Mouse (Mus musculus) cerebellum, adult 2 months (tissue): ENCODE data around the gene Pex16. TPM values are rescaled to one million over a fixed set of nuclear protein-coding genes. Genes with fewer than 3 reads are reported as not detected.
A peak's percentile ranks its signal among the peaks of the same experiment; 100 is the strongest.

Experiments
- DNase-seq, 2 experiments: peaks; one replicate each; pipeline ENCODE4 v3.0.0; 2021
- H3K27ac ChIP-seq: fragments of 200-500 bp; 2 replicates; pipeline ENCODE4 v1.5.1; 2012; ENCODE audit warnings: low read length, control low read depth, inconsistent platforms; ENCODE audit not compliant: insufficient read depth
- H3K27me3 ChIP-seq: fragments of 200-500 bp; 2 replicates; pipeline ENCODE4 v1.6.1; 2012; ENCODE audit warnings: inconsistent platforms, mild to moderate bottlenecking, low read length, moderate library complexity; ENCODE audit not compliant: control insufficient read depth, insufficient read depth
- H3K4me1 ChIP-seq: fragments of 200-500 bp; 2 replicates; pipeline ENCODE4 v1.6.1; 2011; ENCODE audit warnings: low read length; ENCODE audit not compliant: control insufficient read depth, insufficient read depth
- H3K4me3 ChIP-seq: fragments of 200-500 bp; replicated peaks from 2 replicates; pipeline ENCODE3; 2011; ENCODE audit warnings: mild to moderate bottlenecking, low read depth, low read length, control low read depth; ENCODE audit not compliant: insufficient read depth
- CTCF ChIP-seq: fragments of 200-500 bp; IDR thresholded peaks from 2 replicates; pipeline ENCODE4 v1.5.1; 2011; ENCODE audit warnings: low read depth, mild to moderate bottlenecking, control low read depth, low read length, moderate library complexity, borderline replicate concordance; ENCODE audit not compliant: insufficient read depth
- POLR2A ChIP-seq: fragments of 200-500 bp; IDR thresholded peaks from 2 replicates; pipeline ENCODE4 v1.6.1; 2011; ENCODE audit warnings: low read length, control low read depth, borderline replicate concordance; ENCODE audit not compliant: insufficient read depth
- WGBS: fragments of 180-500 bp; shearing (Covaris S2); methylation state at CpG from one replicate; pipeline ENCODE4 v1.1.7; 2018; 5-methylcytosine and 5-hydroxymethylcytosine counted together
- polyA plus RNA-seq: library from polyadenylated mRNA; depleted of rRNA; stranded (reverse); fragments of >200 nt; gene quantifications from 2 replicates; pipeline ENCODE4 v1.2.3, GENCODE M21; 2012

Pex16 gene
- polyA plus RNA-seq, 1 experiment, result 60.7 TPM

DNA sequence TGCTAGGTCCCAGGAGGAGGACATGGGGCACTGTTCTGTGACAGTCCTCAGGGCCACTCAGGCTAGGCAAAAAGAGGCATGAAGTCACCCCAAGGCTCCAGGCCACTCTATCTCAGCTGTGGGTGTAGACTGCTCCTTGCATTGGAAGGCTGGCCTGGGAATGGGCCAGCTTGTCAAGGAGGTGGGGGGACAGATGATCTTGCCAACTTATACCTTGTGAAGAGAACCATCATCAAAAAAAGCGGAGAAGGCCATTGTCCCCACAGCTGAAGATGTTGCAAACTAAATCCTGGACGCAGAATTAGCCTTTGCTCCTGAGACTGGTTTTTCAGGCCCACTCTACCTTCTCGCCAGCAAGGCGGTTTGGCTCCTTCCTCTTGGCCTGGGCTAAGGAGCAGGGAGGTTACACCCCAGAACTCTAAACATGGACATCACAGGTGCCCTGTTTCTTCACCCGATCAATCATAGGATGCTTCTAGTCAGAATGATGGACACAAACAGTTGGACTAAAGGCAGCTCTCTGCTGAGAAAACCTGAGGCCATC lies 29.4 kb downstream of the Pex16 start:
- H3K4me3 ChIP-seq, result no peak overlapping the region
- peaks cover 46% of the 10 kb centered on the region for H3K4me1 ChIP-seq
- WGBS, result 40% methylated on average over 5 of the region's 5 CpGs
- peak overlapping the region; percentile 90 for H3K27ac ChIP-seq
- no peaks in the 10 kb centered on the region for H3K27me3 ChIP-seq
- TF ChIP-seq POLR2A, result no peak
- no peak for TF ChIP-seq CTCF
- no peak for DNase-seq

GRCm38 (mm10) chr2:92404737-92405136 lies 30.3 kb downstream of the Pex16 start:
- H3K27ac ChIP-seq, result peak overlapping the region; percentile 90
- H3K27me3 ChIP-seq, result no peaks in the 10 kb centered on the region
- H3K4me3 ChIP-seq, result no peak overlapping the region
- DNase-seq, result peak; percentile 49 to 56
- peaks cover 46% of the 10 kb centered on the region for H3K4me1 ChIP-seq
- TF ChIP-seq POLR2A (no peak), CTCF (no peak)
- WGBS, result 3% methylated on average over 6 of the region's 6 CpGs

DNA sequence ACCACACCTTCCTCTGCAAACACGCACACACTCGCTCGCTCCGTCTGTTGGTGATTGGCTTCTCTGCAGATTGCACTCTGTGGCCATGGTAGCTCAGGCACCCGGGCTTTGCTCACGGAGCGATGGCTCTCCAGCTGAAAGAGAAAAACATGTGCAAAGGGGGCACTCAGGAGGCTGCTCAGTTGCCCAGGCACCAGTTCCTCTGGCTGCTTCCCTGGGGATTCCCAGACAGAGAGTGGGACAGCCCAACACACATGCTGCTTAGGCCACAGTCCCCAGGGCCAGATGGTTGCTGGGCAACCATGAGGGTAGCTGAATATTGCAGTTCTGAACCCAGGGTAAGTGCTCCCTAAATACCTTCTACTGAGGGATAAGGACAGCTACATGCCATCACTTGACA lies 31.2 kb downstream of the Pex16 start:
- H3K4me1 ChIP-seq, result peaks cover 53% of the 10 kb centered on the region
- H3K4me3 ChIP-seq, result no peak overlapping the region
- H3K27ac ChIP-seq, result peak overlapping the region; percentile 90
- H3K27me3 ChIP-seq, result no peaks in the 10 kb centered on the region
- 25% methylated on average over 7 of the region's 7 CpGs for WGBS
- TF ChIP-seq CTCF (no peak), POLR2A (no peak)
- no peak for DNase-seq

- Histone ChIP-seq H3K4me3 (no peak overlapping the region), H3K4me1 (peaks cover 67% of the 10 kb centered on the region), H3K27me3 (no peaks in the 10 kb centered on the region), H3K27ac (peak overlapping the region; percentile 22; the same call in 1 of the 2 replicates)
- WGBS, result 61% methylated on average over 18 of the region's 18 CpGs
- TF ChIP-seq CTCF, result no peak
- TF ChIP-seq POLR2A, result no peak
- DNase-seq, result no peak
Observed at GRCm38 (mm10) chr2:92408309-92409045, 34.0 kb downstream of the Pex16 start.

GRCm38 (mm10) chr2:92411705-92412104 lies 37.2 kb downstream of the Pex16 start:
- WGBS, result 14% methylated on average over 10 of the region's 10 CpGs
- TF ChIP-seq POLR2A, result no peak
- TF ChIP-seq CTCF, result no peak
- no peak overlapping the region for H3K4me3 ChIP-seq
- no peaks in the 10 kb centered on the region for H3K27me3 ChIP-seq
- peak overlapping the region; percentile 62 for H3K27ac ChIP-seq
- peak; percentile 81 to 86 for DNase-seq
- H3K4me1 ChIP-seq, result peaks cover 43% of the 10 kb centered on the region

- WGBS, result 43% methylated on average over 7 of the region's 7 CpGs
- peak in 1 of 2 experiments; percentile 30 for DNase-seq
- no peaks in the 10 kb centered on the region for H3K27me3 ChIP-seq
- TF ChIP-seq POLR2A, result no peak
- TF ChIP-seq CTCF, result no peak
- peaks cover 53% of the 10 kb centered on the region for H3K4me1 ChIP-seq
- no peak overlapping the region for H3K4me3 ChIP-seq
- peak overlapping the region; percentile 55 for H3K27ac ChIP-seq
Observed at GRCm38 (mm10) chr2:92421723-92422387, 47.4 kb downstream of the Pex16 start.

- Histone ChIP-seq H3K4me3 (no peak overlapping the region), H3K4me1 (peaks cover 57% of the 10 kb centered on the region), H3K27me3 (no peaks in the 10 kb centered on the region), H3K27ac (peak overlapping the region; percentile 55)
- TF ChIP-seq CTCF (peak; percentile 59; the same call in 1 of the 2 replicates), POLR2A (no peak)
- 11% methylated on average over 10 of the region's 10 CpGs for WGBS
- peak; percentile 68 to 73 for DNase-seq
Observed at GRCm38 (mm10) chr2:92422388-92423135, 48.1 kb downstream of the Pex16 start.
